Mouse (Mus musculus) heart, embryonic 14.5 days (tissue): ENCODE results near the gene Exoc2. TPM values are rescaled to one million over a fixed set of nuclear protein-coding genes. Genes with fewer than 3 reads are reported as not detected.

Experiments used
- ATAC-seq: fragments of 200-750 bp; cut with Nextera tagmentation; 2 replicates; pipeline ENCODE4 v1.8.0; 2017; ENCODE audit warnings: low read depth, moderate TSS enrichment; ENCODE audit not compliant: insufficient number of reproducible peaks, insufficient read depth, low FRiP score
- H3K27ac ChIP-seq, 2 experiments: fragments of 200-500 bp in 1 of 2; fragments of 300-500 bp in 1 of 2; sonication (generic) in 1 of 2; replicated peaks in 1 of 2; 2 replicates each; pipeline ENCODE4 v1.5.1; 2012 to 2014; ENCODE audit warnings: low read depth in 2 of 2, low read length in 2 of 2, control low read depth in 1 of 2, mild to moderate bottlenecking in 1 of 2, mixed read lengths in 1 of 2; ENCODE audit not compliant: control insufficient read depth in 1 of 2, insufficient read depth in 1 of 2
- H3K27me3 ChIP-seq: fragments of 300-500 bp; sonication (generic); 2 replicates; pipeline ENCODE4 v1.6.1; 2014; ENCODE audit warnings: mild to moderate bottlenecking, low read length, control low read depth; ENCODE audit not compliant: control insufficient read depth, insufficient read depth
- H3K36me3 ChIP-seq: fragments of 300-500 bp; sonication (generic); 2 replicates; pipeline ENCODE4 v1.6.1; 2014; ENCODE audit warnings: mild to moderate bottlenecking, control low read depth, low read length, mixed read lengths; ENCODE audit not compliant: control insufficient read depth, insufficient read depth
- H3K4me1 ChIP-seq, 2 experiments: fragments of 200-500 bp in 1 of 2; fragments of 300-500 bp in 1 of 2; sonication (generic) in 1 of 2; 2 replicates each; pipeline ENCODE4 v1.6.1; 2012 to 2014; ENCODE audit warnings: low read length in 2 of 2, control low read depth in 1 of 2, mixed read lengths in 1 of 2; ENCODE audit not compliant: control insufficient read depth in 2 of 2, insufficient read depth in 2 of 2
- H3K4me2 ChIP-seq: fragments of 300-500 bp; sonication (generic); 2 replicates; pipeline ENCODE4 v1.6.1; 2014; ENCODE audit warnings: mild to moderate bottlenecking, low read length
- H3K4me3 ChIP-seq, 2 experiments: fragments of 200-500 bp in 1 of 2; fragments of 300-500 bp in 1 of 2; sonication (generic) in 1 of 2; 2 replicates each; pipeline ENCODE4 v1.5.1; 2012 to 2014; ENCODE audit warnings: low read length in 2 of 2, mild to moderate bottlenecking in 2 of 2, control low read depth in 1 of 2, low read depth in 1 of 2, moderate library complexity in 1 of 2; ENCODE audit not compliant: control insufficient read depth in 1 of 2, insufficient read depth in 1 of 2
- H3K9ac ChIP-seq: fragments of 300-500 bp; sonication (generic); 2 replicates; pipeline ENCODE4 v1.6.1; 2014; ENCODE audit warnings: mild to moderate bottlenecking, low read length
- H3K9me3 ChIP-seq: fragments of 300-500 bp; sonication (generic); 2 replicates; pipeline ENCODE4 v1.6.1; 2016; ENCODE audit warnings: low read length, control low read depth; ENCODE audit not compliant: control insufficient read depth
- WGBS: fragments of 180-500 bp; shearing (Covaris S2); extraction: QIAGEN DNeasy Blood & Tissue Kit; methylation state at CpG from one replicate; pipeline ENCODE4 v1.1.7; 2014; 5-methylcytosine and 5-hydroxymethylcytosine counted together
- polyA plus RNA-seq: library from polyadenylated mRNA; unstranded; fragments of >200 nt; fragmentation: Nextera tagmentation; extraction: Ambion mirVana; gene quantifications from 2 replicates; pipeline ENCODE4 v1.2.1, GENCODE M21; 2014

Gene Exoc2
- polyA plus RNA-seq, 1 experiment from 2014 or later, result 23.9 TPM

DNA sequence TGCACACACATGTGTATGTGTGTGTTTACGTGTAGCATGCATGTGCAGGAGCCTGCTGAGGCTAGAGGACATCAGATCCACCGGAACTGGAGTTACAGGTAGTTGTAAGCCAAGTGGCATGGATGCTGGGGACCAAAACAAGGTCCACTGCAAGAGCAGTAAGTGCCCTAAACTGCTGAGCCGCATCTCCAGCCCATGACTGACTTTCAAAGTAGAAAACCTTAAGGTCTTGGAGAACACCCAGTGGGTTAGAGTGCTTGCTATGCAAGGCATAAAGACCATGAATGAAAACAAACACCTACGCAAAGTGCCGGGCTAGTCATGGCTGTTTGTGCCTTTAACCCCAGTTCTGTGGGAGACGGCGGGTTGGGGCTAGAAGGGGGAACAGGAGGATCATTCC is 147.4 kb downstream of the Exoc2 start:
- H3K9ac ChIP-seq, result no peak overlapping the region
- H3K27ac ChIP-seq, result no peak overlapping the region
- no peak overlapping the region for H3K4me2 ChIP-seq
- no peak for ATAC-seq
- peaks cover 14% of the 10 kb centered on the region for H3K36me3 ChIP-seq
- peaks cover 0 to 9% of the 10 kb centered on the region in 2 experiments; a peak in 2 of 4 replicates for H3K4me1 ChIP-seq
- H3K9me3 ChIP-seq, result no peaks in the 10 kb centered on the region
- 92% methylated on average over 7 of the region's 7 CpGs for WGBS
- no peak overlapping the region for H3K4me3 ChIP-seq
- H3K27me3 ChIP-seq, result no peaks in the 10 kb centered on the region

DNA sequence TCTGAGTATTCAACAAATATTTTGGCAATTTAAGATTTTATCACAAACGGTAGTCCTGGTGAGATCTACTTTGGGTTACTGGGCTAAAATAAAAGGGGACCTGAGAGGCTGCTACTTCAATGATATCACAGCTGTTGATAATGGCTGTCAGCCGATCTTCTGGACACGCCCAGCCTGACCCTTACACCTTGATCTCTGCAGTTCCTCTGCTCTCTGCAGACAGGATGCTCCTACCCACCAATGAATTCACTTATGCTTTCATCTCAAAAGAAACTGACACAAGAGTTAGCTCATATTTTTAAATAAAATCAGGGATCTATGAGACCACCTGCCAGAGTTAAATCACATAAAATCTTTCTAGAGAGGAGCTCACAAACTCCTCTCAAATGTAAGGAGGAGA is 149.0 kb downstream of the Exoc2 start:
- H3K4me3 ChIP-seq, result no peak overlapping the region
- no peaks in the 10 kb centered on the region for H3K9me3 ChIP-seq
- H3K4me1 ChIP-seq, result peaks cover 0 to 3% of the 10 kb centered on the region in 2 experiments; a peak in 2 of 4 replicates
- no peak overlapping the region for H3K9ac ChIP-seq
- H3K36me3 ChIP-seq, result peaks cover 18% of the 10 kb centered on the region
- 65% methylated on average over 3 of the region's 3 CpGs for WGBS
- no peak overlapping the region for H3K4me2 ChIP-seq
- no peaks in the 10 kb centered on the region for H3K27me3 ChIP-seq
- ATAC-seq, result no peak
- H3K27ac ChIP-seq, result no peak overlapping the region

DNA sequence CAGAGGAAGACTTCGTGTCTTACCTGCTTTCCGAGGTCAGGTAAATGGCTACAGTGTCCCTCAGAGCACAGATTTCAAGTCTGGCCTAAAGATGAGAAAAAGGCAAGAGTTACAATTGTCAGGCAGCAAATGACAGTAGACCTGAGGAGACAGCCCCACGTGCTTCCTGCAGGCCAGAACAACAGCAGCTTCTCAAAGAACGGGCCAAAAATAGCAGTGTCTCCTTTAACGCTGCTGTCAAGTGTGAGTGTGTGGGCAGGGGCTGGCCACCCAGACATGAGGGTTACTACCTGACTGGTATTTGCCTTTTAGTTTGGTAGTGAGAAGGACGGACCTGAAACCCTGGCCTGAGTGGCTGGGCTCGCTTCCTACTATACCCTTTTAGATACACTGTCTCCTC is 153.3 kb downstream of the Exoc2 start:
- WGBS, result 45% methylated on average over 7 of the region's 7 CpGs
- Histone ChIP-seq H3K9me3 (no peaks in the 10 kb centered on the region), H3K36me3 (peaks cover 36% of the 10 kb centered on the region)

DNA sequence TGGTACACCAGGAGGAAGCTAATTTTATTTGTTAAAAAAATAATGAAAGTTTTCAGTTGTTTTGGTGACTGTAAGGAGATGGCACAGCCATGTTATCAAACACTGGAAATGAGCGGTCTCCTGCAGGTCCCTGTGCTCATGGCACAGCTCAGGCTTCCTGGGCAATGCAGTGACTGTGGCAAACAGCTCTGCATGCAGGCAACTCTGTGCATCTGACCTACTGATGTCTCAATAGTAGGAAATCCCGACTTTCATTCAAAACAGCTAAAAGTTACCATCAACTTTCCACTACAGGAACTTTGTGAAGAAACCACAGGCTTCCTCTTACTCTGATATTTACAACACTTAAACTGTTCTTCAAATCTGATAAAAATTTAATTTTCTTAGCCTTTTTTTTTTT is 154.0 kb downstream of the Exoc2 start:
- Histone ChIP-seq H3K27ac (no peak overlapping the region), H3K27me3 (no peaks in the 10 kb centered on the region), H3K4me2 (no peak overlapping the region), H3K36me3 (peaks cover 43% of the 10 kb centered on the region), H3K4me3 (no peak overlapping the region), H3K9ac (no peak overlapping the region), H3K9me3 (no peaks in the 10 kb centered on the region), H3K4me1 (peaks cover 0 to 3% of the 10 kb centered on the region in 2 experiments; a peak in 2 of 4 replicates)
- no peak for ATAC-seq
- WGBS, result 86% methylated on average over 2 of the region's 2 CpGs

More for the DNA sequence above, 153.3 kb downstream of the Exoc2 start:
- peaks cover 0 to 3% of the 10 kb centered on the region in 2 experiments; a peak in 2 of 4 replicates for H3K4me1 ChIP-seq
- H3K27ac ChIP-seq, result no peak overlapping the region
- no peaks in the 10 kb centered on the region for H3K27me3 ChIP-seq
- no peak overlapping the region for H3K9ac ChIP-seq
- H3K4me3 ChIP-seq, result no peak overlapping the region
- no peak overlapping the region for H3K4me2 ChIP-seq
- no peak for ATAC-seq

DNA sequence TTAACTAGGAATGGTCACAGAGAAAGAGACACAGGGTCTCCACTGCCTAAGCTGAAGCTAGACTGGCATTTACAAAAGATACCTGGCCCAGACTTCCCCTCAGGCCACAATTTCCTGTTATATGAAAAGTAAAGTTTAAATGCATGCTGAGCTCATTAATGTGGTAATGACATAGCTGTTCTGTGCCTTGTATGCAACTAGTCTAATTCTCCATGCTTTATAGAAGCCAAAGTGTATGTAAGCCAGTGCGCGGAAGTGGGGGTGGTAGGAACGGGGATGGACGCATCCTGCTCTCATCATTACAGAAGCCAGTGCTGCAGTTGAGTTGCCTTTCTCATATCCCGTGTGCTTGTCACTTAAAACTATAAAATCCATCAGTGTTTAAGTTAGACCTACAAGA is 156.5 kb downstream of the Exoc2 start:
- Histone ChIP-seq H3K36me3 (peaks cover 40% of the 10 kb centered on the region), H3K9ac (no peak overlapping the region), H3K27me3 (no peaks in the 10 kb centered on the region), H3K9me3 (no peaks in the 10 kb centered on the region), H3K27ac (no peak overlapping the region), H3K4me3 (no peak overlapping the region), H3K4me2 (no peak overlapping the region), H3K4me1 (peaks cover 0 to 3% of the 10 kb centered on the region in 2 experiments; a peak in 2 of 4 replicates)
- WGBS, result 97% methylated on average over 5 of the region's 5 CpGs
- no peak for ATAC-seq

DNA sequence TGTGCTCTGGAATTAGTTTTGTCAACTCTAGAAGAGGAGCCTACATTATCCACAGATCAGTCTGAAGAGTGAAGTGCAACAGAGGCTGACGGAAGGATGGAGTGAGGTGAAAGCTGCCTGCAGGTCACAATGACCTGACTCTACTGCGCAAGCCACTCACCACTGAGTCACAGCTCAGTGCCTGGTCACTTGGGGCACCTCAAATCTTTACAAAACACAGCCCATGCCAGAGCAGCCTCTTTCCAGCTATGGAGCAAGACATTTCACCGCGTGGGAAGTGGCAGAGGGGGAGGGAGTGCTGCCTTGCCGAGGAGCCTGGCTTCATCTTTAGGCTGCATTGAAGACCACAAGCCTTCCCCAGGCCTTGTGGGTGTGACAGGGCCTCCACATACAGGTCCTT is 159.6 kb downstream of the Exoc2 start:
- 82% methylated on average over 5 of the region's 5 CpGs for WGBS
- Histone ChIP-seq H3K36me3 (peaks cover 22% of the 10 kb centered on the region), H3K4me1 (no peaks in the 10 kb centered on the region), H3K9me3 (no peaks in the 10 kb centered on the region), H3K4me3 (no peak overlapping the region), H3K9ac (no peak overlapping the region), H3K27me3 (no peaks in the 10 kb centered on the region), H3K27ac (no peak overlapping the region), H3K4me2 (no peak overlapping the region)
- ATAC-seq, result no peak

DNA sequence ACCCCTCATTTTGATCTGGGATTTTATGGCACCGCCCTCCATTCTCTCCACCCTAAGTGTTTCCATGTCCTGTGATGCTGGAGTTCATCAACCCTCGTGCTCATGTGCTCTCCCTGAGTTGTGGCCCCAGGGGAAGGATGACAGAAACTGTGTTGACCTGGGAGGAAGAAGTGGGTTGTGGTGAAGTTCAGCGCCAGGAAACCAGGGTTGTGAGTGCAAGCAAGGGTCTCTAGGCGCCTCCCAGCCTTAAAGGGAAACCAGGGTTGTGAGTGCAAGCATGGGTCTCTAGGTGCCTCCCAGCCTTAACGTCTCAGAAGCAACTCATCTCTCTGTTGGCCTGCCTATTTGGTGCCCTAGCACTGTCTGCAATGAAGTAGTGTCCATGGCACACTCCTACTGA is 160.4 kb downstream of the Exoc2 start:
- Histone ChIP-seq H3K36me3 (peaks cover 18% of the 10 kb centered on the region), H3K4me3 (no peak overlapping the region), H3K27ac (no peak overlapping the region), H3K9me3 (no peaks in the 10 kb centered on the region), H3K27me3 (no peaks in the 10 kb centered on the region), H3K4me1 (no peaks in the 10 kb centered on the region), H3K4me2 (no peak overlapping the region), H3K9ac (no peak overlapping the region)
- ATAC-seq, result no peak
- 81% methylated on average over 5 of the region's 5 CpGs for WGBS

DNA sequence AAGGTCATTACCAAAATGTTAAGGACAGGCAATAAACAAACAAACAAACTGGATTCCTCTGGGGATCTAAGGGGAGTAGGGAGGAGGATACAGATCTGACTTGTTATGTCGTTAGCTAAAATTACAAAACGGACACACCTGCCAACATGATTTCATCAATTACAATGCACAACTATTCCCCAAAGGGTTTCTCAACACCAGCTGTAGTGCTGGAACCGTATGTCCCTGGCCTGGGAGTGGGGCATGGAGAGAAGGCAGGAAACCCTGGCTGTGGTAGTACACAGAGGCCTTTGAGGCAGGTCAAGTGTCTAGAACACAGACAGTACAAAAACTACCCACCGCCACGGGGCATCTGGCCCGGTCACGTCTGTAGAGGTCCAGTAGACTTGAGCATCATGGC is 164.7 kb downstream of the Exoc2 start:
- Histone ChIP-seq H3K4me2 (no peak overlapping the region), H3K4me3 (no peak overlapping the region), H3K9ac (no peak overlapping the region), H3K36me3 (no peaks in the 10 kb centered on the region), H3K27me3 (no peaks in the 10 kb centered on the region), H3K4me1 (no peaks in the 10 kb centered on the region), H3K27ac (no peak overlapping the region), H3K9me3 (no peaks in the 10 kb centered on the region)
- 83% methylated on average over 7 of the region's 7 CpGs for WGBS
- ATAC-seq, result no peak
